Mouse (Mus musculus) ES-Bruce4 (cell line): ENCODE measurements at regions not wholly inside any gene's neighbourhood (a gene's known extent, or its start where the extent isn't known, plus 50 kb on each side); places are given as distances from the start of the nearest gene placed in this dataset.

Source experiments
- CTCF ChIP-seq: IDR thresholded peaks from one replicate; pipeline ENCODE4 v1.8.1; 2011; ENCODE audit warnings: low read depth, low read length
- EP300 ChIP-seq: IDR thresholded peaks from 2 replicates; pipeline ENCODE4 v1.6.1; 2011; ENCODE audit warnings: low read depth, low read length; ENCODE audit not compliant: insufficient read depth
- POLR2A ChIP-seq: IDR thresholded peaks from one replicate; pipeline ENCODE4 v1.8.1; 2011; ENCODE audit warnings: low read length; ENCODE audit not compliant: insufficient read depth

DNA sequence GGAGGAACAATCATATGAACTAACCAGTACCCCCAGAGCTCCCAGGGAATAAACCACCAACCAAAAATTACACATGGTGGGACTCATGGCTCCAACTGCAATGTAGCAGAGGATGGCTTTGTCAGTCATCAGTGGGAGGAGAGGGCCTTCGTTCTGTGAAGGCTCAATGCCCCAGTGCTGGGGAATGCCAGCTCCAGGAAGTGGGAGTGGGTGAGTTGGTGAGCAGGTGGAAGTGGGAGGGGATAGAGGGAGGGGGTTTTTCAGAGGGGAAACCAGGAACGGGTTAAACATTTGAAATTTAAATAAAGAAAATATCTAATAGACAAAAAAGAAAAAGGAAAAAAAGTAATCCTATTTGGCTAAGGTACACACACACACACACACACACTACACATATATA is 88.4 kb upstream of the Cdkn2b start:
- no peak for TF ChIP-seq CTCF
- no peak for TF ChIP-seq POLR2A
- no peak for TF ChIP-seq EP300
